Mouse (Mus musculus) kidney, embryonic 14.5 days (tissue): ENCODE measurements at regions not wholly inside any gene's neighbourhood (a gene's known extent, or its start where the extent isn't known, plus 50 kb on each side); places are given as distances from the start of the nearest gene placed in this dataset.

Experiments used
- ATAC-seq: fragments of 200-750 bp; cut with Nextera tagmentation; 2 replicates; pipeline ENCODE4 v1.8.0; 2017; ENCODE audit warnings: moderate number of reproducible peaks, mild to moderate bottlenecking, moderate TSS enrichment, moderate library complexity; ENCODE audit not compliant: low FRiP score, low TSS enrichment
- H3K27ac ChIP-seq: fragments of 300-500 bp; sonication (generic); 2 replicates; pipeline ENCODE4 v1.5.1; 2014; ENCODE audit warnings: low read depth, mild to moderate bottlenecking, low read length, moderate library complexity, mixed read lengths
- H3K27me3 ChIP-seq: fragments of 300-500 bp; sonication (generic); 2 replicates; pipeline ENCODE4 v1.6.1; 2014; ENCODE audit warnings: mild to moderate bottlenecking, low read length; ENCODE audit not compliant: control insufficient read depth, insufficient read depth
- H3K36me3 ChIP-seq: fragments of 300-500 bp; sonication (generic); 2 replicates; pipeline ENCODE4 v1.6.1; 2014; ENCODE audit warnings: low read length, mixed read lengths; ENCODE audit not compliant: control insufficient read depth, insufficient read depth
- H3K4me1 ChIP-seq: fragments of 300-500 bp; sonication (generic); 2 replicates; pipeline ENCODE4 v1.6.1; 2014; ENCODE audit warnings: low read length, mixed read lengths; ENCODE audit not compliant: control insufficient read depth, insufficient read depth
- H3K4me2 ChIP-seq: fragments of 300-500 bp; sonication (generic); replicated peaks from 2 replicates; pipeline ENCODE4 v1.6.1; 2014; ENCODE audit warnings: low read depth, mild to moderate bottlenecking, low read length
- H3K4me3 ChIP-seq: fragments of 300-500 bp; sonication (generic); 2 replicates; pipeline ENCODE4 v1.5.1; 2014; ENCODE audit warnings: mild to moderate bottlenecking, low read length
- H3K9ac ChIP-seq: fragments of 300-500 bp; sonication (generic); 2 replicates; pipeline ENCODE4 v1.6.1; 2014; ENCODE audit warnings: low read depth, mild to moderate bottlenecking, low read length, moderate library complexity
- H3K9me3 ChIP-seq: fragments of 300-500 bp; sonication (generic); 2 replicates; pipeline ENCODE4 v1.6.1; 2016; ENCODE audit warnings: low read length; ENCODE audit not compliant: control insufficient read depth
- WGBS: fragments of 180-500 bp; shearing (Covaris S2); extraction: QIAGEN DNeasy Blood & Tissue Kit; methylation state at CpG from one replicate; pipeline ENCODE4 v1.1.7; 2014; 5-methylcytosine and 5-hydroxymethylcytosine counted together

GRCm38 (mm10) chrX:12436106-12436505 is 151.5 kb upstream of the Atp6ap2 start:
- no peak overlapping the region for H3K4me2 ChIP-seq
- peaks cover 4% of the 10 kb centered on the region; the same call in 1 of the 2 replicates for H3K9me3 ChIP-seq
- H3K4me3 ChIP-seq, result no peak overlapping the region
- H3K36me3 ChIP-seq, result no peaks in the 10 kb centered on the region
- no peaks in the 10 kb centered on the region for H3K4me1 ChIP-seq
- 54% methylated on average over 7 of the region's 7 CpGs for WGBS
- no peaks in the 10 kb centered on the region for H3K27me3 ChIP-seq
- H3K27ac ChIP-seq, result no peak overlapping the region
- no peak overlapping the region for H3K9ac ChIP-seq
- no peak for ATAC-seq

- Histone ChIP-seq H3K27me3 (no peaks in the 10 kb centered on the region), H3K27ac (no peak overlapping the region), H3K9ac (no peak overlapping the region), H3K4me2 (no peak overlapping the region), H3K9me3 (no peaks in the 10 kb centered on the region), H3K4me1 (no peaks in the 10 kb centered on the region), H3K36me3 (no peaks in the 10 kb centered on the region), H3K4me3 (no peak overlapping the region)
- ATAC-seq, result no peak
- 62% methylated on average over 12 of the region's 12 CpGs for WGBS
Observed at GRCm38 (mm10) chrX:12439447-12439846, 148.2 kb upstream of the Atp6ap2 start.

- Histone ChIP-seq H3K9ac (no peak overlapping the region), H3K27ac (no peak overlapping the region), H3K27me3 (no peaks in the 10 kb centered on the region), H3K4me1 (no peaks in the 10 kb centered on the region), H3K4me2 (no peak overlapping the region), H3K9me3 (no peaks in the 10 kb centered on the region), H3K36me3 (no peaks in the 10 kb centered on the region), H3K4me3 (no peak overlapping the region)
- ATAC-seq, result no peak
- WGBS, result 70% methylated on average over 5 of the region's 5 CpGs
Observed at GRCm38 (mm10) chrX:12443794-12444193, 143.8 kb upstream of the Atp6ap2 start.

- Histone ChIP-seq H3K36me3 (no peaks in the 10 kb centered on the region), H3K9ac (no peak overlapping the region), H3K4me1 (no peaks in the 10 kb centered on the region), H3K27me3 (no peaks in the 10 kb centered on the region), H3K27ac (no peak overlapping the region), H3K9me3 (no peaks in the 10 kb centered on the region), H3K4me2 (no peak overlapping the region), H3K4me3 (no peak overlapping the region)
- WGBS, result 83% methylated on average over 2 of the region's 2 CpGs
- no peak for ATAC-seq
Observed at GRCm38 (mm10) chrX:12445093-12445492, 142.5 kb upstream of the Atp6ap2 start.

GRCm38 (mm10) chrX:12447962-12448361 is 139.6 kb upstream of the Atp6ap2 start:
- Histone ChIP-seq H3K27me3 (no peaks in the 10 kb centered on the region), H3K36me3 (no peaks in the 10 kb centered on the region), H3K9me3 (no peaks in the 10 kb centered on the region), H3K4me3 (no peak overlapping the region), H3K27ac (no peak overlapping the region), H3K4me2 (no peak overlapping the region), H3K4me1 (no peaks in the 10 kb centered on the region), H3K9ac (no peak overlapping the region)
- ATAC-seq, result no peak

- H3K4me1 ChIP-seq, result no peaks in the 10 kb centered on the region
- no peak overlapping the region for H3K9ac ChIP-seq
- no peaks in the 10 kb centered on the region for H3K36me3 ChIP-seq
- no peak overlapping the region for H3K27ac ChIP-seq
- no peaks in the 10 kb centered on the region for H3K27me3 ChIP-seq
- no peak for ATAC-seq
- WGBS, result 56% methylated on average over 3 of the region's 3 CpGs
- H3K4me3 ChIP-seq, result no peak overlapping the region
- H3K9me3 ChIP-seq, result no peaks in the 10 kb centered on the region
- no peak overlapping the region for H3K4me2 ChIP-seq
Observed at GRCm38 (mm10) chrX:12449688-12450087, 137.9 kb upstream of the Atp6ap2 start.

GRCm38 (mm10) chrX:12452979-12453769 is 134.4 kb upstream of the Atp6ap2 start:
- Histone ChIP-seq H3K4me3 (no peak overlapping the region), H3K4me2 (no peak overlapping the region), H3K4me1 (no peaks in the 10 kb centered on the region), H3K9me3 (no peaks in the 10 kb centered on the region), H3K27ac (no peak overlapping the region), H3K9ac (no peak overlapping the region), H3K36me3 (no peaks in the 10 kb centered on the region), H3K27me3 (no peaks in the 10 kb centered on the region)
- WGBS, result 79% methylated on average over 8 of the region's 8 CpGs
- no peak for ATAC-seq

GRCm38 (mm10) chrX:12461657-12462056 is 125.9 kb upstream of the Atp6ap2 start:
- 0 out of 2 replicates have a peak, but pooled peaks cover 6% of the 10 kb centered on the region for H3K4me1 ChIP-seq
- no peak overlapping the region for H3K27ac ChIP-seq
- H3K9ac ChIP-seq, result no peak overlapping the region
- no peaks in the 10 kb centered on the region for H3K27me3 ChIP-seq
- 89% methylated on average over 2 of the region's 2 CpGs for WGBS
- H3K4me2 ChIP-seq, result no peak overlapping the region
- ATAC-seq, result no peak
- H3K36me3 ChIP-seq, result no peaks in the 10 kb centered on the region
- H3K4me3 ChIP-seq, result no peak overlapping the region
- no peaks in the 10 kb centered on the region for H3K9me3 ChIP-seq

GRCm38 (mm10) chrX:12462936-12463647 is 124.5 kb upstream of the Atp6ap2 start:
- no peaks in the 10 kb centered on the region for H3K27me3 ChIP-seq
- H3K4me1 ChIP-seq, result peaks cover 18% of the 10 kb centered on the region
- 73% methylated on average over 11 of the region's 11 CpGs for WGBS
- H3K4me3 ChIP-seq, result no peak overlapping the region
- H3K9me3 ChIP-seq, result no peaks in the 10 kb centered on the region
- no peak overlapping the region for H3K9ac ChIP-seq
- H3K36me3 ChIP-seq, result no peaks in the 10 kb centered on the region
- no peak overlapping the region for H3K27ac ChIP-seq
- no peak for ATAC-seq
- H3K4me2 ChIP-seq, result no peak overlapping the region
